Mouse (Mus musculus) fibroblast of lung, adult 2 months (primary cell): Measurements from ENCODE around the gene Sipa1.

Experiments used
- DNase-seq: peaks from one replicate; pipeline ENCODE4 v3.0.0-alpha.2; 2011; ENCODE audit warnings: low read depth

The Sipa1 gene

DNA sequence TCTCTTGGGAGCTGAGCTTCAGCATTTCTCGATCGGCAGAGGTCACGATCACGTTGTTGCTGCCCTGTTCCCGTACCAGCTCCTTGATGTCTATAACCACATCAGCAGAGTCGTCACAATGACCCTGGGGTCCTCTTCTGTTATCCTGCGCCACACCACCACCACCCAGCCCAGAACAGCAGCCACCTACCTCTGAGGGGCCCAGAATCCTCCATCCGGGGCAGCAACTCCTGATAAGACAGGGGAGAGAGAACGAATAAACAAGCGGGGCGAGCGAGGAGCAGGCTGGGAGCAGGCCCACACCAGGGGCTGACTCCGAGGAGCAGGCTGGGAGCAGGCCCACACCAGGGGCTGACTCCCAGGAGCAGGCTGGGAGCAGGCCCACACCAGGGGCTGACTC is 22.9 kb upstream of the Sipa1 start:
- no peak for DNase-seq

DNA sequence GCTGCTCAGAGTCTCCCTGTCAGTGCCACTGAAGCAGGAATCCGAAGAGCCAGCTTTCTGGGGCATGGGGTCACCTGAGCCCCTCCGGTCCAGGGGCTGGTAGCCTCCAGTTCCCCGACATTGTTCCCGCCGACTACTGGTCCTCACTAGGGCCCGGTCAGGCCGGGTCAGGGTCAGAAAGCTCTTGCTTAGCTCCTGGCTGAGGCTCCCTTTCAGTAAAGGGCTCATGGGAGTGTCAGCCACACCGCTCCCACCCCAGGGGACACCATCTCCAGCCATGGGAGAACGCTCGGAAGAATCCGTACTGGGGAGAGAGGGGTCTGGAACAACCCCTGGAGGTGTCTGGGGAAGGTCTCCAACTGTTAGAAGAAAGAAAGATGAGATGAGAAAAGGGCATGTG is 22.4 kb upstream of the Sipa1 start:
- no peak for DNase-seq

DNA sequence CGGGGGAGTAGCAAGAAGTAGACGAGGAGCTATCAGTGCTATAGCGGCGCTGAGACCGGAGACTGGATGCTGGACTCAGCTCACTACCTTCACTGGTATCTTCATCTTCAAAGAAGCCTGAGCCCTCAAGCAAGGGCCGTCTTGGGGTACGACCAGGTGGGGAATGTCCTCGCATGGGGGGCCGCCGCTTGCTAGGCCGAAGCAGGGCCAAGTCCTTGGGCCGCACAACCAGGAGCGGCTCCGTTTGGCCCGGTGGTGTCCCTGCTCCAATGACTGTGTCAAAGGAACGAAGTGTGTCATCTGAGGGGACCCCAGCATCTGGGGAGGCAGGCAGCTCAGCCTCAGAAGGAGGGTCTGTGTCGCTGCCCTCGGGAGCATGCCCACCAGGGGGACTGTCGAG is 21.9 kb upstream of the Sipa1 start:
- no peak for DNase-seq

DNA sequence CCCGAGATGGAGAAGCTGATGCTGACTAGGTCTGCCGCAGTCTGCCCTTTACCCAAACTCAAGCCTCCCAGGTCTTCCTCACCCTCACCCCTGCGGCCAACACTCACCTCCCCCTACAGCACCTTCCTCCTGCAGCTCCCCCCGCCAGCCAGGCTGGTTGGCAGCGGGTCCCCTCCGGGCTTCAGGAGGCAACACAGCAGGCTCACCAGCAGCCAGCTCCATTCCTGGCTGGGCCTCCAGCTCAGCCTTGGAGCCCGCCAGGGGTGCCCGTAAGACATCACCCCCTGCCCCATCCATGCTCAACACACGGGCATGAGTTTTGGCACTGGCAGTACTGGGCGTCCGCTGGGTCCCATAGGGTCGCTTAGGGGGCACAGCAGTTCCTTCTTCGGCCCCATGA is 21.5 kb upstream of the Sipa1 start:
- DNase-seq, result no peak

DNA sequence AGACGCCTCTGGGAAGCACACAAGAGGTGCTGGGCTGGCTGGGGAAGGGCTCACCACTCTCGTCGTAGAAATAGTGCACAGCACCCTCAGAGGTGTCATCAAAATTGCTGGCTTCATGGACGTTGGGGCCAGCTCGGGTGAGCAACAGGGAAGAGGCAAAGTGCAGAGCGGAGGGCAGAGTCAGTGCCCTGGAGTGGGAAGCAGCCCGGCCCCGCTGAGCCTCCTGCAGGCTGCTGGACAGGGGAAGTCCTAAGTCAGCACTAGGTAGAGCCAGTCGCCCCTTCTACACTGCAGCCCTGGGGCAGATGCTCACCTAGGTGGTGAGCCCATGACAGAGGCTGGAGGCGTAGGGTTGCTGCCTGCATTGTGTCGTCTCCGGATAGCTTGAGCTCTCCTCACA is 20.7 kb upstream of the Sipa1 start:
- DNase-seq, result no peak

DNA sequence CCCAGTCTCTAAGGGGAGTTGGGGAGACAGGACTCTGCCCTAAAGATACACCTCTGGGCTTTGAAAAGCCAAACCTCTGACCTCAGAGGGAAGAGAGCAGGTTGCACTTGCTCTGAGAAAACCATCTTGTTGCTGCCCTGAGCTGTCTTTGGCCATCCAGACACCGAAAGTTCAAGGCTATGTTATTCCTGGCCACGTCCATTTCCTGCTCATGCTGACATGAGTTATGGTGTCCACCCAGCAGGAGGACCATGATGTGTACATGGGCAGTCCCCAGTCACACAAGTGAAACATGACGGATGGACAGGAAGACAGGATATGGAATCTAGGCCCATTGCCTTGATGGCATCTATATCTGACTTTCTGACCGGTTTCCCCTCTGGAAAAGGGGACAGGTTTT is 16.9 kb upstream of the Sipa1 start:
- DNase-seq, result no peak

DNA sequence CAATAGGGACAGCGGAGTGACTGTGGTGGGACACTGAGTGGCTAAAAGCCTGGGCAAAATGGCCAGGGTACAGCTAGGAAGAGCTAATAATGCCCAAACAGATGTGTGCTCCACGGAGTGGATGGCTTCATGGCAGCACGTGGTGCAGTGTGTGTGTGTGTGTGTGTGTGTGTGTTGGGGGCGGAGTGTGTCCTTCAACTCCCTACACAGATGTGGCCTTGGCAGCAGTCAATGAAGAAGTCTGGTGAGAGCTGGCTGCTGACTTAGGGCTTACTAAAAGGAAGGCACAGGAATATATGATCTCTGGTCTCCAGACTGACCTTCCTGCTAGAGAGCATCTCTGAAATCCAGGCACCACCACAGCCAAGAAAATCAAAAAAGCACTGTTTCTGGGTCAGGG is 4.9 kb upstream of the Sipa1 start:
- no peak for DNase-seq

DNA sequence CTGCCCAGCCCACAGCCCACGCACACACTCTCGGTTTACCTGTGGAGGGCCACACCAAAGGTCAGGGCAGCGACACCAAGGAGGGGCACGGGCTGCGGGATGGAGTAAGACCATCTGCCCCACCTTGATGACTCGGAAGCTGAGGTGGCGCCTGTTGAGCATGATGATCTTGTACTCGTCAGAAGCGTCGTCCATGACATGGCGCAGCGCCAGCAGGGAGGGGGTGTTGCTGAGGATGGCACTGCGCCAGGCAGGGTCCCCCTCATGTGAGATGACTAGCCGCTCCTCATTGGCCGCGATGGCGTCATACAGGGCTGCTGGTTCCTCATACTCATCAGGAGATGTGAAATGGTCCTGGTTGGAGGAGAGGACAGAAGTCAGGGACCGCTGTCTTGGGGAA is 2.9 kb upstream of the Sipa1 start:
- DNase-seq, result no peak

DNA sequence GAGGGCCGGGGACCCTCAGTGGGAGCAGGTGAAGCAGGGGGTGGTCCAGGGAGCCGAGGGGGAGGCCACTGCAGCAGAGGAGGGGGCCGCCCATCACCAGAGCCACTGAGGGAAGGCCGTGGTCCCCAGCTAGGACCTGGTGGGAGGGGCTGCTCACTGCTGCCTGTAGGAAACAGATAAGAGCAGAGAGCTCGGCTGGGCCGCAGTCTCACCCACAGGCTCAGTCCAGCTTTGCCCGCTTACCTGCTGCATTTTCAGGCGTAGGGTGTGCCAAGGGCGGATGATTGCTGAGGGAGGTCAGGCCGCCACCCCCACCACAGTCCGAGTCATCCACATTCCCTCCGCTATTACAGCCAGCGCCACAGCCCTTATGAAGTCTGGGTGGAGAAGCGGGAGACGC is 2.0 kb upstream of the Sipa1 start:
- DNase-seq, result no peak

DNA sequence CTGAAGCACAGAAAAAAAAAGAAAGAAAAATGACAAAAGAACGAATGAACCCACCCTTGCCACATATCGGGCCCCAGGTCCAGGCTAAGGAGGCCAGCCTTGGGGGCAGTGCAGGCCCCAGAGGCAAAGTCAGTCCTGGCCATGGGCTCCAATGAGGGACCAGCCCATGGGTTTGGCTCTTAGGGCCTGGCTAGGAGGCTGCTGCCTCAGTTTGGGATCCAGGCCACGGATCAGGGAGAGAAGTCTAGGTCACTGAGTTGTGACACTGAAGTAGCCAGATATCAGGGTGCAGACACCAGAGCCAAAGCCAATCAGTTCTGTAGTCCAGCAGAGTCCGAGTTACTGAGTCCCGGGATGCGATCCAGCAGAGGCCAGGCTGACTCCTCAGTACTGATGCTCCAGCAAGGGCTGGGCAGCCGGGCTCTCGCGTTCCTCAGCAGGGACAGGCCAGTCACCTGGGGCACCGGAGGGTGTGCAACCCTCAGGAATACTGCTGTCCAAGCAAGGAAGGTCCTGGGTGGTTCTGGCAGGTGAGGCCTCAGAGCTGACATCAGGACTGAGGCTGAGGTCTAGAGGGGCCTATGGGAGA is 1.3 kb upstream of the Sipa1 start:
- no peak for DNase-seq

DNA sequence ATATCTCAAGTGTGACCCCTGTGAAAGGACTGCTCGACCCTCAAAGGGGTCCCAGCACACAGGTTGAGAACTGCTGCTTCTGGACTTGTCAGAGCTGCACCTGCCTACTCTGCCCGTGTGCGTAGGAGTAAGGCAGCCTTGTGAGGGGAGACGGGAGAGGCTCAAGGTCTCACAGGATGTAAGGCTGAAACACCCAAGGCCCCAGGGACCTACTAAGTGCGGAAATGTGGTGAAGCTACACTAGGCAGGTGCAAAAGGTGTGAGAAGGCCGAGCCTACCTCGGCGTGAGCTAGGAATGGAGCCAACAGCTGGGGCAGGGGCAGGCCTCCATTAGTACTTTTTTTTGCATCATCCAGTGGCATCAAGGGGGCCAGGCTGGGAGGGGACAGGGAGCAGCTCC is 1.2 kb downstream of the Sipa1 start:
- DNase-seq, result no peak

DNA sequence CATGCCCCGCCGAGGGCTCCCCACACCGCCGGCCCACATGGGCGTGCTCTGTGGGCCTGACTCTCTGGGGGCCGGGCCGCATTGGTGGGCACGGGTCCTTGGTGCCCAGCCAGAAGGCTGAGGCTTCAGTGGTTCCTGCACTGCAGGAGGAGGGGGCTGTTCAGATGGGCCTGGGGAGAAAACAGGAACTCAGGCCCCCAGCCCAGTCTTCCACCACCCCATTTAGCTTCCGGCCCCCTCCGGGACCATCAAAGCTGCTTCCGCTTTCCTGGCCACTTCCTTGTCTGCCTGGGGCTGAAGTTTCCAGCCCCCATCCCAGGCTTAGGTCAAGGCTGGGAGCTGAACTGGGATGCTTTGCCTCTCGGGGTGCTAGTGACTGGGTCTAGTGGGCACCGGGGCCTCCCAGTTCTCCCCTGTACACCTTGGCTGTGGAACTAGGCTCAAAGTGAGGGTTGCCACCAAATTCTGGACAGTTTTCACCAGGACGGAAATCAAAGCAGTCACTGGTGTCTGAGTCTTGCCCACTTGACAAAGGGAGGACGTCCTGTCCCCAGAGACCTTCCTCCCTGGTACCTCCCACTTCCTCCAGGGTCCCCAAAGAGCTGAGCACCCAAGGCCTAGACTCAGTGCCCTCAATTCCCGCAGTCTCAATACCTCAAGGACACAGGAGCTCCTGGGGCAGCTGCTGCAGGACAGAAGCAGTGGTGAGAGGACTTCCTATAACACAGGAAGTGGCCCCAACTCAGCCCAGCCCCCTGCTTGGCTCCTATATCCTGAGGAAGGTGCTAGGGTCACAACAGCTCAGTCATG is 2.4 kb downstream of the Sipa1 start:
- no peak for DNase-seq

DNA sequence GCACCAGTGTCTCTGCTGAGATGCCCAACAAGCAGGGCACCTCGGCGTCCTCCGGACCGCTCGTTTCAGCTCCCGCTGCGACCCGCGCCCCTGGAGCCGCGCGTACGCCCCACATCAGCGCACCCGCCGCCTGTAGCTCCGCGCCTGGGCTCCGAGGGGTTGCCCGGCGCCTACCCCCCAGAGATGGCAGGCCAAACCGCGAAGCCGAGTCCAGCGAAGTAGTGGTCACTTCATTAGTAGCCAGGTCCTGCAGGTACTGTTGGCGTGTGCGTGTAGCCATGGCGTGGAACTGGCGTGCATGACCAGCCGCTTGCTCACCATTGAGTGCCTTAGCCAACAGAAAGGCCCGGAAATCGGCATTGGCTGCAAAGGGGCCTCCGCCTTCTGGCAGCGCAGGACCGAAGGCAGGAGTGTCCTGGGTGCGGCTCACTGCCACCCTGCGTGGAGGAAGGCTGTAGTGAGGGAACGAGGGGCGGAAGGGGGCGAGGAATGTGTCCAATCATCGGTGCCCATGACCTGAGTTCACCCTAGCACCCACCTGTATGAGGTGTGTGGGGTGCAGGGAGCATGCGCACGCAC is 8.7 kb downstream of the Sipa1 start:
- no peak for DNase-seq

DNA sequence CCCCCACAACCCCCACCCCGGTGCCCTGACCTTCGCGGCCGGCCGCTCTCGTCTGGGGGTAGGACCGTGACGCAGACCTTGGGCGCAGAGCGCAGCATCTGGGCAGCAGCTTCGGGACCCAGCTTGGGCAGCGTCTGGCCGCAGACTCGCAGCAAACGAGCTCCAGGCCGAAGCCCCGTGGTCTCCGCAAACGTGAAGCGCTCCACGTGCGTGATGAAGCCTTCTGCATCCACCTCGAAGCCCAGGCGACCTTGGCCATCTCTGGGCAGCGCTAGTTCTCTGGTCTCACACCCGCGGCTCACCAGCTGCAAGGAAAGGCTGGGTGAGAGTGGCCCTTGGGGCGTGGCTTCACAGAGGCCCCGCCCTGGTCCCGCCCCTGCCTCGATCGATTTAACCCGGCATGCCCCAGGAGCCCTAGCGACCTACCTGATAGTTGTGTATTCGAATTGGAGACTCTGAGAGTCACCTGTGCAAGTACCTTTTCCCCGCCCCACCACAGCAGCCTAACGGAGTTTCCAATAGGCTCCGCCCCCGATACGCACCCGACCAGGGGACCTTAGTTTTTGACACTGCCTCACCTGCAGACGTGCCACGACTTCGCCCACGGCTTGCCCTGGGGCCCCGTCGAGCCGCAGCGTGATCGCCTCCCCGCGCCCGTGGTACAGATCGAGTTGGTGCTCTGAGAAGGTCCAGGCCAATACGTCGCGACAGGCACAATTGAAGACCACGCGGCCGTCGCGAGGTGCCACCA is 9.4 kb downstream of the Sipa1 start:
- DNase-seq, result no peak

DNA sequence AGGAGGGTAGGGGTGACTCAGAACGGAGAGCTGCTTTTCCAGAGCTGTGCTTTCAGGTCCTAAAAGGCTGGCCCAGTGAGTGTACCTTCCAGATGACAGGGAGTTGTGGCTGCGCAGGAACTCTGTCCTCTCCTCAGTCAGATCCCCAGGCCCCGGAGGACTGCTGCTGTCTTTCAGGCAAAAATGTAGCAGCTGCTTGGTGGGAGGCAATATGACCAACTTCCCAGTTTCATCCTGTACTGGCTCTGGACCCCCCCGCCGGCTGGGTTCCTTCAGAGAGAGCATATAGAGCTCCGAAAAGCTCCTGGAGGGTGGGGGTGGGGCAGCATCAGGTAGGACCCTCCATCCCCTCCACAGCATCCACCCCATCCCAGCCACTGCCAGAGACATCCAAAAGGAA is 10.9 kb downstream of the Sipa1 start:
- no peak for DNase-seq

DNA sequence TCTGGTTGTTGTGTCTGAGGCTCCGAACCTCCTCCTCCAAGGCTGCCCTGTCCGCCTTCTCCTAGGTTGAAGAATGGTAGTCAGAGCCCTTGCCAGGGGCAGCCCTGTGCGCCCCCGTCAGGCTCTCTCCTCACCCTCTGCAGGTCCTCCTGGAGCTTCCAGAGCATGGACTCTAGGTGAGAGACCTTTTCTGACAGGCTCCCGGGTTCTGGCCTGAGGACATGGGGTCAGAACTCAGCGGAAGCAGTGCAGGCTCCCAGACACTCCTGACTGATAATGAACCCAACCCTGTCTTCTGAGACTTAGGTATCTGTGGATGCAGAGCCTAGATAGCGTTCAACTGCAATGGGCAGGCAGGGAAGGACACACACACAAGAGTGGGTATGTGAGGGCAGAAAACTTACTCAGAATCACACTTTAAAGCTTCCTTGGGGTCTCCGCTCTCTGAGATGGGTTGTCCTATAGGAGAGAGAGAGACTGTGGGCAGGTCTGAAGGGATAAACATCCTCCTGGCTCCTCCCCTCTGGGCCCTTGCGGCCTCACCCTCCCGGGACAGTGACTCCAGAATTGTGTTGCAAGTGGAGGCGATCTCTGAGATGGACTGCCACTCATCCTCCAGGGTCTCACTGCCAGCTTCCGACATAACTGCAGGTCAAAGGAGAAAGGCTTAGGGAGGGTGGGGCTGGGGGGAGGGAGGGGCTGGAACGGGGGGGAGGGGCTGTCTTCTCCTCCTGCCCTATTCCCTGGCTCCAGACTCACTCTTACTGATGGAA is 11.8 kb downstream of the Sipa1 start:
- no peak for DNase-seq

DNA sequence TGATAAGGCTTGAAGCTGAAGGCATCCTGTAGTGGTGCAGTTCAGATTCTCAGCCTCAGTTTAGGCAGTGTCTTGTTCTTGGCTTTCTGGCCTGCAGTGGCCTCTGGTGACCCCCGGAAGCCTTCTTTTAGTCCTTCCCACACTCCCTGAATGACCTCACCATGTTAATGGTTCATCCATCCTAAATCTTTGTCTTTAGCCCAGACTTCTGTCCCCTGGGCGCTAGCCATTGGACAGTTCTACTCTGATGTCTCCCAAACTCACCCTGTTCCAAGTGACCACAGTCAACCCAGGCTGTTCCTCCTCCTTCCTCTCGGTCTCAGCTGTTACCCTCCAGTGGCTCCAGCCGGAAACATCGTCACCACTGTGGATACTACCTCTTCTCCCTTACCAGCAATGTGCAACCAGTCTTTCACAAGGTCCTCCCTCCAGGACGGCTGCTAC is 14.2 kb downstream of the Sipa1 start:
- no peak for DNase-seq

DNA sequence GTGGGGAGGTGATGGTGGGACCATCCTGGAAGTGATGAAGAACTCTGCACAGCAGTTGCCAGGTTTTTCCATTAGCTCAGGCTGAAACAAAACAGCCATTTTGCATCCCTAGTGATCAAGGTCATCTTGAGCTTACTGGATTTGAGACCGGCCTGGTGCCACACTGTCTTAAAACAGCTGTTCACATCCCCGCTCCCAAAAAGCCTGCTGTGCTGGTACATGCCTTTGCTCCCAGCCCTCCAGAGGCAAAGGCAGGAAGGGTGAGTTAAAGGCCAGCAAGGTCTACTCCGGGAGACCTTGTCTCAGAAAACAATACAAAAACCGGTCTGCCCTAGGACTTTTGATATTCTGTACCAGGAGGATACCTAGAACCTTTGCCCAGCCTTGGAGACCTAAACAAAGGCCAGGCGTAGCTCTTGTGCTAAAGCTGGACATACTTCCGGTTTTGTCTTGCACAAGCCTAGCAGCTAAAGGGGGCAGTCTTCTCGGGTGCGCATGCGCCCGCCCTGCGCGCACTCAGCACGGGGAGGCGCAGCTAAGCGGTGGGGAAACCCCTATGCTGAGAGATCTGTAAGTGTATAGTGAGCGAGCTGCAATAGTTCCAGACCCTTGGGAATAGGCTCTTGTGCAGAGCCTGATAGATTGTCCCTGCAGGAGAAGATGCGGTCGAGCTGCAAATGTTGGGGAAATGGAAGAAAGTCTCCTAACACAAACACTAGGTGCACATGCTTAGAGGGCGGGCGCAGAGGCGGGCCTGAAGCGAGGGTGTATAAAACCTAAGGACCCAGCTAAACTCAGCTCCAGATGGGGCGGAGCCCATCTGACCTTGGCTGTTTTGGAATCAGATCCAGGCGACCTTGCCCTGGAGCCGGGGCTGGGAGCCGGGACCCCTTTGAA is 14.9 kb downstream of the Sipa1 start:
- DNase-seq, result peak; percentile 69

DNA sequence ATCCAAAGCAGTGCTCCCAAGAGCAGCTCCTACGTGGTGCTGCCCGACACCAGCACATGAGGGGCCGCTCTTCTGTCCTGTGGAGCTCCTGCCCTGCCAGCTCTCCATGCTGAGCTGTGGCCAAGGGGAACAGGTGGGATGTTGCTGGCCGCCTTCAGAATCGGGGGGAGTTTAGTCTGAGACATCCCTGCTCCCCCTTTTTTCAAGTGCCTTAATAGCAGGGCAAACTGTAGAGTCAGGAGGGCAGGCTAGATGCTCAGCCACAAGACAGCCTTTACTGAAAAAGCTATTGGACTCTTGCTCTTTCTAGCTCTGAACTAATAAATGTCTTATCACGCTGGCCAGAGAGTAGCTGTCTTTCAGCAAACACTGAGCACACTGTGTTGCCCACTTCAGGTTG is 15.7 kb downstream of the Sipa1 start:
- no peak for DNase-seq

DNA sequence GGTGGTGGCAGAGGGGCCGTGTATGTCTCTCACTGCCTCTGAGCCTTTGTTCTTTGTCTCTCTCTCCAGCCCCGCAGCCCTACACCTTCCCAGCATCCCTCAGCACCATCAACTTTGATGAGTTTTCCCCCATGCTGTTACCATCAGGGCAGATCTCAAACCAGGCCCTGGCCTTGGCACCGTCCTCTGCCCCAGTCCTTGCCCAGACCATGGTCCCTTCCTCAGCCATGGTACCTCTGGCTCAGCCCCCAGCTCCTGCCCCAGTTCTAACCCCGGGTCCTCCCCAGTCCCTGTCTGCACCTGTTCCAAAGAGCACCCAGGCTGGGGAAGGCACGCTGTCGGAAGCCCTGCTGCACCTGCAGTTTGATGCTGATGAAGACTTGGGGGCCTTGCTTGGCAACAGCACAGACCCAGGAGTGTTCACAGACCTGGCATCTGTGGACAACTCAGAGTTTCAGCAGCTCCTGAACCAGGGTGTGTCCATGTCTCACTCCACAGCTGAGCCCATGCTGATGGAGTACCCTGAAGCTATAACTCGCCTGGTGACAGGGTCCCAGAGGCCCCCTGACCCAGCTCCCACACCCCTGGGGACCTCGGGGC is 16.7 kb downstream of the Sipa1 start:
- DNase-seq, result no peak

DNA sequence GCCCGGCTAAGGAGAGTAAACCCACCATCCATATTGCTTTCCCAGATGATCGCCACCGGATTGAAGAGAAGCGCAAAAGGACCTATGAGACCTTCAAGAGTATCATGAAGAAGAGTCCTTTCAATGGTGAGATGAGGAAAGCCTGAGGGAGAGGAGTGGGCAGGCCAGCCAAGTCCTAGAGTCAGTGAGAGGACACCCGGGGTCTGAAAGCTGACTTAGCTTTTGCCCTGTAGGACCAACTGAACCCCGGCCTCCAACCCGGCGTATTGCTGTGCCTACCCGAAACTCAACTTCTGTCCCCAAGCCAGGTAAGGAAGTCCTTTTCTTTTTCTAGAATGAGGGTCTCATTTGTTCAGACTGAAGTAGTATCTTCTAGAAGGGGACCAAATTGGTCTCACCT is 18.2 kb downstream of the Sipa1 start:
- no peak for DNase-seq
